Mouse (Mus musculus): ENCODE measurements around the gene Arfgef2. TPM values are rescaled to one million over a fixed set of nuclear protein-coding genes. Genes with fewer than 3 reads are reported as not detected.

Arfgef2 gene
- polyA plus RNA-seq, 1 experiment from 2014 or later = 3.4 TPM

DNA sequence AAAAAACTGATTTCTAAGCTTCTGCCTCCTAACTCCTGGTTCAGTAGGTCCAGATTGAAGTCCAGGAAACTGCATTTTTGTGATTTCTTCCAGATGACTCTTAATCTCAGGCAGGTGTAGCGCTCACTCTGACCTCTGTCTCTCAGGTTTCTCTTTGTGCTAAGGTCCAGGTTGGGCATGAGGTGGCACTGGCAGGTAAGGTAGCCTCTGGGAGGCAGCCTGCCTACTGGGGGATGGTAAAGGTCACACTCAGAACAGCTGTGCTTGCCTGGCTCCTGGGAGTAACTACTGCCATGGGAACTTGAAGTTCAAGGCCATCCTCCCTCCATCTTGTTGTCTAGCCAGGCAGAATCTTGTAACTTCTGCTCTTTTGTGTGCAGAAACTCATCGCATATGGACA lies 28.7 kb downstream of the Arfgef2 start:
- Histone ChIP-seq H3K4me1 (replicated peaks; ENCODE audit: control insufficient read depth, insufficient read depth, low read length) (no peaks in the 10 kb centered on the region), H3K27me3 (replicated peaks; ENCODE audit: control insufficient read depth, insufficient read depth, low read length) (no peaks in the 10 kb centered on the region), H3K27ac (ENCODE audit: low read length) (no peak overlapping the region), H3K9ac (replicated peaks; ENCODE audit: low read depth, low read length) (no peak overlapping the region), H3K9me3 (ENCODE audit: control insufficient read depth, low read length) (no peaks in the 10 kb centered on the region), H3K36me3 (ENCODE audit: control insufficient read depth, insufficient read depth) (no peaks in the 10 kb centered on the region), H3K4me3 (replicated peaks; ENCODE audit: low read length) (no peak overlapping the region), H3K4me2 (ENCODE audit: low read length) (no peak overlapping the region)
- no peak for ATAC-seq
- WGBS = 94% methylated on average over 2 of the region's 2 CpGs

DNA sequence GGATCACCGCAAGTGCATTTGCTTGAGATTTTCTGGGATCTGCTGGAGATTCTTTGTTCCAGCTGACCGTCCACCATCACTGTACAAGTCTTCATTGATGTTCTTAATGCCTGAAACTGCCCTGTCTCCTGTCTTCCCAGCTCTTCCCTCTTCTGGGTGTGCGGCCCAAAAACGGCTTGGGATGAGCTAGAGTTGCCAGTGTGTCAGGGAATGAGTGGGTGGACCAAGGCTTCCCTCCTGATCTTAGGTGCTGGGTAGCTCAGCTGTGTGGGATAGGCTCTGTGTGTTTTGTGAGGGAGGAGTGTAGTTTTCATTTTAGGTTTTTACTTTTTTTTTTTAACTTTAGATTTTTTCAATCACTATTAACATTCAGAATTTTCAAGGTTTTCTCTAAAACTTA lies 29.4 kb downstream of the Arfgef2 start:
- no peaks in the 10 kb centered on the region for H3K27me3 ChIP-seq (replicated peaks; ENCODE audit: control insufficient read depth, insufficient read depth, low read length)
- H3K4me2 ChIP-seq (ENCODE audit: low read length) = no peak overlapping the region
- no peak overlapping the region for H3K9ac ChIP-seq (replicated peaks; ENCODE audit: low read depth, low read length)
- no peaks in the 10 kb centered on the region for H3K36me3 ChIP-seq (ENCODE audit: control insufficient read depth, insufficient read depth)
- no peak overlapping the region for H3K4me3 ChIP-seq (replicated peaks; ENCODE audit: low read length)
- no peaks in the 10 kb centered on the region for H3K4me1 ChIP-seq (replicated peaks; ENCODE audit: control insufficient read depth, insufficient read depth, low read length)
- 95% methylated on average over 4 of the region's 4 CpGs for WGBS
- no peak for ATAC-seq
- no peak overlapping the region for H3K27ac ChIP-seq (ENCODE audit: low read length)
- no peaks in the 10 kb centered on the region for H3K9me3 ChIP-seq (ENCODE audit: control insufficient read depth, low read length)

DNA sequence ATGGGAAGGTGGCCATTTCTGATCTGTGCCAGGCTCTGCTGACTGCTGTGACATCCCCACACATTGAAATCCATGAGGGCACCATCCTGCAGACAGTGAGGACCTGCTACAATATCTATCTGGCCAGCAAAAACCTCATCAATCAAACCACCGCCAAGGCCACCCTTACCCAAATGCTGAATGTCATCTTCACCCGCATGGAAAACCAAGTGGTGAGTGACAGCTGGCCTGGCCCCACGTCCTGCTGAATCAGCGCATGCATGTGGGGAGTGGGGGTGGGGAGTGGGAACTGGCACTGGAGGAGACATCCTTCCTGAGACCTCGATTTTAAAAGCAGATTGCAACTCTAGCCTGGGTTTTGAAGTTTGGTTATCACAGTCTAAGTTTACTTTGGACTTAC lies 30.2 kb downstream of the Arfgef2 start:
- WGBS = 75% methylated on average over 5 of the region's 5 CpGs
- Histone ChIP-seq H3K27me3 (replicated peaks; ENCODE audit: control insufficient read depth, insufficient read depth, low read length) (no peaks in the 10 kb centered on the region), H3K27ac (ENCODE audit: low read length) (no peak overlapping the region), H3K4me2 (ENCODE audit: low read length) (no peak overlapping the region), H3K9ac (replicated peaks; ENCODE audit: low read depth, low read length) (no peak overlapping the region), H3K4me3 (replicated peaks; ENCODE audit: low read length) (no peak overlapping the region), H3K9me3 (ENCODE audit: control insufficient read depth, low read length) (no peaks in the 10 kb centered on the region), H3K36me3 (ENCODE audit: control insufficient read depth, insufficient read depth) (no peaks in the 10 kb centered on the region), H3K4me1 (replicated peaks; ENCODE audit: control insufficient read depth, insufficient read depth, low read length) (no peaks in the 10 kb centered on the region)
- ATAC-seq = no peak

DNA sequence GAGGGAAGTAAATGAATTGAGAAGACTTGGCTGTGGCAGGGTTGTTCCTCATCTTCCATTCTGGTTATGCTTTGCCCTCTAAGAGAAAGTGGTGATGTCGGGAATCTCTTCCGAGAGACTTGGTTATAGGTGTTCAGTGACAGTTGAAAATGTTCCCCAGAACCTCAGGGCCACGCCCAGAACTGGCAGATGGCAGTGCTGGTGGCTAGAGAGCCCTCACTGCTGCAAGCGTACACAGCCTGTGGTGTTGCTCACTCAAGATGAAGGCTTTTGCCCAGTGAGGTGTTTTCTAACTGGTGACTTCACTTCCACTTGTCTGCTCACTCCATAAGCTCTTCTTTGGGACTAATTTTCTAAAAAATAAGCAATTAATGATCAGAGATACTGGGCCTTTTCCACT lies 36.4 kb downstream of the Arfgef2 start:
- no peak for ATAC-seq

DNA sequence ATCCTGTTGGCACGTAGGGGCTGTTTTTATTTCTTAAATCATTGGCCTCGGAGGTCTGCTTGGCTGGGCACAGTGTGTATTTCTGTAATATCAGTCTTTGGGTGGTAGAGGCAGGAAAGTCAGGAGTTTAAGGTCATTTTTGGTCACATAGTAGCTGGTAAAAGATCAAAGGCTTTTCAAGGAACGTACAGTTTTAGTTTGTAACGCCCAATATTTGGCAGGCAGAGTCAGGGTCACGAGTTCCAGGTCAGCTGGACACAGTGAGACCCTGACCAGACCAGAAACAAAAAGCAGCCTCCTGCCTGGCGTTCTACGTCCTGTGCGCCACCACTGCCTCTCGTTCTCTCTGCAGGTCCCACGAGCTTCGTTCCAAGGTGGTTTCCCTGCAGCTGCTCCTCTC lies 45.3 kb downstream of the Arfgef2 start:
- no peaks in the 10 kb centered on the region for H3K4me1 ChIP-seq (replicated peaks; ENCODE audit: control insufficient read depth, insufficient read depth, low read length)
- H3K27me3 ChIP-seq (replicated peaks; ENCODE audit: control insufficient read depth, insufficient read depth, low read length) = no peaks in the 10 kb centered on the region
- no peak for ATAC-seq
- no peak overlapping the region for H3K27ac ChIP-seq (ENCODE audit: low read length)
- no peak overlapping the region for H3K4me3 ChIP-seq (replicated peaks; ENCODE audit: low read length)
- peaks cover 14% of the 10 kb centered on the region for H3K36me3 ChIP-seq (ENCODE audit: control insufficient read depth, insufficient read depth)
- no peaks in the 10 kb centered on the region for H3K9me3 ChIP-seq (ENCODE audit: control insufficient read depth, low read length)
- H3K9ac ChIP-seq (replicated peaks; ENCODE audit: low read depth, low read length) = no peak overlapping the region
- 90% methylated on average over 11 of the region's 11 CpGs for WGBS
- H3K4me2 ChIP-seq (ENCODE audit: low read length) = no peak overlapping the region

More for the DNA sequence above, 36.4 kb downstream of the Arfgef2 start:
- Histone ChIP-seq H3K9ac (replicated peaks; ENCODE audit: low read depth, low read length) (no peak overlapping the region), H3K9me3 (ENCODE audit: control insufficient read depth, low read length) (no peaks in the 10 kb centered on the region), H3K4me1 (replicated peaks; ENCODE audit: control insufficient read depth, insufficient read depth, low read length) (no peaks in the 10 kb centered on the region), H3K4me3 (replicated peaks; ENCODE audit: low read length) (no peak overlapping the region), H3K27me3 (replicated peaks; ENCODE audit: control insufficient read depth, insufficient read depth, low read length) (no peaks in the 10 kb centered on the region), H3K4me2 (ENCODE audit: low read length) (no peak overlapping the region), H3K36me3 (ENCODE audit: control insufficient read depth, insufficient read depth) (no peaks in the 10 kb centered on the region), H3K27ac (ENCODE audit: low read length) (no peak overlapping the region)
- WGBS = 83% methylated on average over 4 of the region's 4 CpGs

DNA sequence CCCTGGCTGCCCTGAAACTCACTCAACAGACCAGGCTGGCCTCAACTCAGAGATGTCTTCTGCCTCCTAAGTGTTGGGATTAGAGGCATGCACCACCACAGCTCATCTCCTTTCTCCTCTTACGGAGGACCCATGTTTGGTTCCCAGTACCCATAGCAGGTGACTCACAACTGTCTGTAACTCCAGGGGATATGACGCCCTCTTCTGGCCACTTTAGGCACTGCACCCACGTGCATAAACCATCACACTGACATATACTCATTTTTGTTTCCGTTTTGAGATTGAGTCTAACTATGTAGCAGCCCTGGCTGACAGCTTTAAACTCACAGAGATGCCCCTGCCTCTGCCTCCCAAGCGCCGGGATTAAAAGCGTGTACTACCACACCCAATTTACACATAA lies 46.9 kb downstream of the Arfgef2 start:
- H3K4me3 ChIP-seq (replicated peaks; ENCODE audit: low read length) = no peak overlapping the region
- no peak overlapping the region for H3K4me2 ChIP-seq (ENCODE audit: low read length)
- H3K36me3 ChIP-seq (ENCODE audit: control insufficient read depth, insufficient read depth) = peaks cover 17% of the 10 kb centered on the region
- no peaks in the 10 kb centered on the region for H3K9me3 ChIP-seq (ENCODE audit: control insufficient read depth, low read length)
- WGBS = 96% methylated on average over 7 of the region's 7 CpGs
- ATAC-seq = no peak
- no peaks in the 10 kb centered on the region for H3K4me1 ChIP-seq (replicated peaks; ENCODE audit: control insufficient read depth, insufficient read depth, low read length)
- no peak overlapping the region for H3K9ac ChIP-seq (replicated peaks; ENCODE audit: low read depth, low read length)
- H3K27me3 ChIP-seq (replicated peaks; ENCODE audit: control insufficient read depth, insufficient read depth, low read length) = no peaks in the 10 kb centered on the region
- no peak overlapping the region for H3K27ac ChIP-seq (ENCODE audit: low read length)

DNA sequence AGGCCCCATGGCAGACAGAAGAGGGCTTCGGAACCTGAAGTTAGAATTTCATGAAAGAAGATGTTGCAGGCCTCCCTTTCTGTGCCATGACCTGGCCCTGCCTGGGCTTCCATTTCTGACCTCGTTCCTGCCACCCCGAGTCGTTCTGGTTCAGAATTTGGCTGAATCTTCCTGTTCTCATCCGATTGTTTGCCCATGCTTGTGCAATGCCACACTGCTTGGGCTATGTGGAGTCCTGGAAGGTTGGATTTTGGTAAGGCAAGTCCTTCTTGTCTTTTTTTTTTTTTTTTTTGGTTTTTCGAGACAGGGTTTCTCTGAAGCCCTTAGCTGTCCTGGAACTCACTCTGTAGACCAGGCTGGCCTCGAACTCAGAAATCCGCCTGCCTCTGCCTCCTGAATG lies 50.4 kb downstream of the Arfgef2 start:
- ATAC-seq = no peak
- H3K36me3 ChIP-seq (ENCODE audit: control insufficient read depth, insufficient read depth) = peaks cover 19% of the 10 kb centered on the region
- WGBS = 95% methylated on average over 8 of the region's 8 CpGs

DNA sequence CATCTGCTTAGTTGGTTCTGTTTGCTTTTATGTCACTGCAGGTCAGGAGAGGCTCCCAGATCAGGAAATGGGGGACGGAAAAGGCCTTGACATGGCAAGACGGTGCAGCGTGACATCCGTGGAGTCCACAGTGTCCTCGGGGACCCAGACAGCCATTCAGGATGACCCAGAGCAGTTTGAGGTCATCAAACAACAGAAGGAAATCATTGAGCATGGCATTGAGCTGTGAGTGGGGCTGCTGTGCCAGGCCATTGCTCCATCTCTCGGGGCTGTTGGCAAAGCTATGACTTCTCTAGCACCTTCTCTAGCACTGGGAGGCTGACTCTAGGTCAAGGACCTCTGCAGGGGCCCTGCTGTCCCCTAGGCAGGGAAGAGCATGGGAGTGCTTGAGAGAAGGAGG lies 51.0 kb downstream of the Arfgef2 start:
- 93% methylated on average over 6 of the region's 6 CpGs for WGBS
- Histone ChIP-seq H3K9ac (replicated peaks; ENCODE audit: low read depth, low read length) (no peak overlapping the region), H3K9me3 (ENCODE audit: control insufficient read depth, low read length) (no peaks in the 10 kb centered on the region), H3K27me3 (replicated peaks; ENCODE audit: control insufficient read depth, insufficient read depth, low read length) (no peaks in the 10 kb centered on the region), H3K4me2 (ENCODE audit: low read length) (no peak overlapping the region), H3K4me3 (replicated peaks; ENCODE audit: low read length) (no peak overlapping the region), H3K36me3 (ENCODE audit: control insufficient read depth, insufficient read depth) (peaks cover 19% of the 10 kb centered on the region), H3K27ac (ENCODE audit: low read length) (no peak overlapping the region), H3K4me1 (replicated peaks; ENCODE audit: control insufficient read depth, insufficient read depth, low read length) (no peaks in the 10 kb centered on the region)
- ATAC-seq = no peak

More for the DNA sequence above, 50.4 kb downstream of the Arfgef2 start:
- Histone ChIP-seq H3K27ac (ENCODE audit: low read length) (no peak overlapping the region), H3K9ac (replicated peaks; ENCODE audit: low read depth, low read length) (no peak overlapping the region), H3K4me3 (replicated peaks; ENCODE audit: low read length) (no peak overlapping the region), H3K4me1 (replicated peaks; ENCODE audit: control insufficient read depth, insufficient read depth, low read length) (no peaks in the 10 kb centered on the region), H3K4me2 (ENCODE audit: low read length) (no peak overlapping the region), H3K9me3 (ENCODE audit: control insufficient read depth, low read length) (no peaks in the 10 kb centered on the region), H3K27me3 (replicated peaks; ENCODE audit: control insufficient read depth, insufficient read depth, low read length) (no peaks in the 10 kb centered on the region)

DNA sequence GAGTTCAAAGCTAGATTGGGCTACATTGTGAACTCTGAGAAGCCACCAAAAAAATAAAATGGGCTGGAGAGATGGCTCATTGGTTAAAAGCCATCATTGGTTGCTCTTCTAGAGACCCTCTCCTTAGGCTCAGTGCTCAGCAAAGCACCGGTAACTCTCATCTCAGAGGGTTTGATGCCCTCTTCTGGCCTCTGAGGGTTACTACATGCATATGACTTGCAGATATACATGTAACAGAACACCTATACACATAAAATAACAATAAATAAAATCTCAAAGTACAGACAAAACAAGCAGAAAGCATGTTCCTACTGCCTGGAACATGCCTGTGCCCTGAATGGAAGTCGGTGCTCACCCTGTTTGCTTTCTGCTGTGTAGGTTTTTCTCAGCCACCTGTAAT lies 51.7 kb downstream of the Arfgef2 start:
- Histone ChIP-seq H3K4me2 (ENCODE audit: low read length) (no peak overlapping the region), H3K36me3 (ENCODE audit: control insufficient read depth, insufficient read depth) (peaks cover 16% of the 10 kb centered on the region), H3K27ac (ENCODE audit: low read length) (no peak overlapping the region), H3K4me1 (replicated peaks; ENCODE audit: control insufficient read depth, insufficient read depth, low read length) (no peaks in the 10 kb centered on the region), H3K4me3 (replicated peaks; ENCODE audit: low read length) (no peak overlapping the region), H3K9ac (replicated peaks; ENCODE audit: low read depth, low read length) (no peak overlapping the region), H3K27me3 (replicated peaks; ENCODE audit: control insufficient read depth, insufficient read depth, low read length) (no peaks in the 10 kb centered on the region), H3K9me3 (ENCODE audit: control insufficient read depth, low read length) (no peaks in the 10 kb centered on the region)
- no peak for ATAC-seq
- WGBS = 89% methylated on average over 2 of the region's 2 CpGs

DNA sequence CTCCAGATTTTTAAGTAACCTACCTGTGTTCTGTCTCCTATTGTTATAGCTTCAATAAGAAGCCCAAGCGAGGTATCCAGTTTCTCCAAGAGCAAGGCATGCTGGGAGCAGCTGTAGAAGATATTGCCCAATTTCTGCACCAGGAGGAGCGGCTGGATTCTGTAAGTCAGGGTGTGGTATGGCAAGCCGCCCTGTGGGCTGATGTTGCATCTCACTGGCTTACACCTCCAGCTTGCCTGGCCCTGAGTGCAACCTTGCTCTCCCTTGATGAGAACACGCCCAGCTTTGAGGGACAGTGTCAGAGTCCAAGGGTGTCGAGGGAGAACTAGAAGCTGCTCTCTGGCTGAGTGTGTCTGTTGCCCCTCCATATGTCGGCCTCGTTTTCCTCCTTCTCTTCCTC lies 53.8 kb downstream of the Arfgef2 start:
- Histone ChIP-seq H3K4me1 (replicated peaks; ENCODE audit: control insufficient read depth, insufficient read depth, low read length) (no peaks in the 10 kb centered on the region), H3K9me3 (ENCODE audit: control insufficient read depth, low read length) (no peaks in the 10 kb centered on the region), H3K27me3 (replicated peaks; ENCODE audit: control insufficient read depth, insufficient read depth, low read length) (no peaks in the 10 kb centered on the region), H3K9ac (replicated peaks; ENCODE audit: low read depth, low read length) (no peak overlapping the region), H3K27ac (ENCODE audit: low read length) (no peak overlapping the region), H3K4me3 (replicated peaks; ENCODE audit: low read length) (no peak overlapping the region), H3K4me2 (ENCODE audit: low read length) (no peak overlapping the region), H3K36me3 (ENCODE audit: control insufficient read depth, insufficient read depth) (peaks cover 5% of the 10 kb centered on the region)
- 85% methylated on average over 7 of the region's 7 CpGs for WGBS
- no peak for ATAC-seq
